Mouse (Mus musculus) midbrain, embryonic 16.5 days (tissue): ENCODE data around the gene St7. TPM values are rescaled to one million over a fixed set of nuclear protein-coding genes. Genes with fewer than 3 reads are reported as not detected.

ENCODE experiments used
- ATAC-seq: fragments of 200-750 bp; cut with Nextera tagmentation; 2 replicates; pipeline ENCODE4 v1.8.0; 2017; ENCODE audit warnings: moderate TSS enrichment
- H3K27ac ChIP-seq: fragments of 300-500 bp; sonication (generic); 2 replicates; pipeline ENCODE4 v1.5.1; 2014; ENCODE audit warnings: mild to moderate bottlenecking, low read length, mixed read lengths
- H3K27me3 ChIP-seq: fragments of 300-500 bp; sonication (generic); 2 replicates; pipeline ENCODE4 v1.6.1; 2014; ENCODE audit warnings: low read depth, low read length, mixed read lengths; ENCODE audit not compliant: control insufficient read depth, insufficient read depth
- H3K36me3 ChIP-seq: fragments of 300-500 bp; sonication (generic); 2 replicates; pipeline ENCODE4 v1.6.1; 2014; ENCODE audit warnings: mild to moderate bottlenecking, low read length, moderate library complexity, mixed read lengths; ENCODE audit not compliant: control insufficient read depth, insufficient read depth
- H3K4me1 ChIP-seq: fragments of 300-500 bp; sonication (generic); 2 replicates; pipeline ENCODE4 v1.6.1; 2014; ENCODE audit warnings: mild to moderate bottlenecking, low read length, mixed read lengths; ENCODE audit not compliant: control insufficient read depth, insufficient read depth
- H3K4me2 ChIP-seq: fragments of 300-500 bp; sonication (generic); 2 replicates; pipeline ENCODE4 v1.6.1; 2014; ENCODE audit warnings: mild to moderate bottlenecking, low read length, mixed read lengths
- H3K4me3 ChIP-seq: fragments of 300-500 bp; sonication (generic); 2 replicates; pipeline ENCODE4 v1.5.1; 2014; ENCODE audit warnings: low read depth, mild to moderate bottlenecking, low read length, moderate library complexity, mixed read lengths
- H3K9ac ChIP-seq: fragments of 300-500 bp; sonication (generic); 2 replicates; pipeline ENCODE4 v1.6.1; 2014; ENCODE audit warnings: low read depth, low read length, mixed read lengths
- H3K9me3 ChIP-seq: fragments of 300-500 bp; sonication (generic); replicated peaks from 2 replicates; pipeline ENCODE4 v1.6.1; 2014; ENCODE audit warnings: mild to moderate bottlenecking, low read length, mixed read lengths; ENCODE audit not compliant: control insufficient read depth, poor library complexity, severe bottlenecking
- WGBS: fragments of 180-500 bp; shearing (Covaris S2); extraction: QIAGEN DNeasy Blood & Tissue Kit; methylation state at CpG from one replicate; pipeline ENCODE4 v1.1.7; 2014; 5-methylcytosine and 5-hydroxymethylcytosine counted together
- polyA plus RNA-seq: library from polyadenylated mRNA; unstranded; fragments of >200 nt; fragmentation: Nextera tagmentation; extraction: Ambion mirVana; gene quantifications from 2 replicates; pipeline ENCODE4 v1.2.1, GENCODE M21; 2015

The St7 gene
- polyA plus RNA-seq, 1 experiment from 2014 or later = 51.5 TPM

DNA sequence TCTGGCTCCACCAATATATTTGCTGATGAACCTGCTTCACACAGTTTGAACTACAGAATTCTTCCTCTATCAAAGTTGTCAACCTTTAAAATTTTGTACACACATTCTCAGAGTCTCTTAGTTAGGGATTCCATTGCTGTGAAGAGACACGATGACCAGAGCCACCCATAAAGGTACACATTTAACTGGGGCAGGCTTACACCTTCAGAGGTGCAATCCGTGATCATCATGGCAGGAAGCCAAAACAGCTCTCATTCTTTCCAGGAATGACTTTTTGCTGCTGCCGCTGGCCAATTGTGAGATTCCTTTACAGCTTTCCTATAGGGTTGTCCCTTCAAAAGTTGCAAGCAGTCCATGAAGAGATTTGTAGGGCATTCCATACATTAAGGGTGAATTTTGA lies 210.6 kb downstream of the St7 start:
- ATAC-seq = no peak
- 85% methylated on average over 3 of the region's 3 CpGs for WGBS
- Histone ChIP-seq H3K36me3 (no peaks in the 10 kb centered on the region; the same call in 1 of the 2 replicates), H3K4me1 (peaks cover 7% of the 10 kb centered on the region; the same call in 1 of the 2 replicates), H3K9me3 (no peaks in the 10 kb centered on the region), H3K9ac (no peak overlapping the region), H3K27me3 (no peaks in the 10 kb centered on the region), H3K27ac (no peak overlapping the region), H3K4me2 (no peak overlapping the region), H3K4me3 (no peak overlapping the region)

DNA sequence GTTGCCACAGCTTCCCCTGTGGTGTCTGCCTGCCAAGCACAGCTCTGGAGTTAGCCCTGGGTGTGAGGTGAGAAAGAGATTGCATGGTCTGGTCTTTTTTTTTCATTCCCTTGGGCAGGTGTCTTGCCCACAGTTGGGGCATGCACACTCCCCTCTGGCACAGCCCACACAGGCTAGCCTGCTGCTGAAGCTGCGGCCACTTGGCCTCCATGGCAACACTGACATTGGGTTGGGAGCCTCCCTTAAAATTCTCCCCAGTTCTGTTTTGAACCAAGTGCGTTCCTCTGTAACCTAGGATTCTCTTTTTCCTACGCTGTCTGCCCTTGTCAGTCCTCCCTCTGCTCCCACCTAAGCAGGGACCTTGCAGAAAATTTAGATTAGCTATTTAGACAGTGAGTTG lies 213.0 kb downstream of the St7 start:
- peak; percentile 33; the same call in 1 of the 2 replicates for ATAC-seq
- H3K27ac ChIP-seq = peak overlapping the region; percentile 49; the same call in 1 of the 2 replicates
- no peaks in the 10 kb centered on the region for H3K9me3 ChIP-seq
- no peak overlapping the region for H3K9ac ChIP-seq
- H3K4me3 ChIP-seq = no peak overlapping the region
- 24% methylated on average over 3 of the region's 3 CpGs for WGBS
- H3K4me2 ChIP-seq = no peak overlapping the region
- peaks cover 7% of the 10 kb centered on the region; the same call in 1 of the 2 replicates for H3K4me1 ChIP-seq
- H3K36me3 ChIP-seq = peaks cover 7% of the 10 kb centered on the region; the same call in 1 of the 2 replicates
- no peaks in the 10 kb centered on the region for H3K27me3 ChIP-seq

DNA sequence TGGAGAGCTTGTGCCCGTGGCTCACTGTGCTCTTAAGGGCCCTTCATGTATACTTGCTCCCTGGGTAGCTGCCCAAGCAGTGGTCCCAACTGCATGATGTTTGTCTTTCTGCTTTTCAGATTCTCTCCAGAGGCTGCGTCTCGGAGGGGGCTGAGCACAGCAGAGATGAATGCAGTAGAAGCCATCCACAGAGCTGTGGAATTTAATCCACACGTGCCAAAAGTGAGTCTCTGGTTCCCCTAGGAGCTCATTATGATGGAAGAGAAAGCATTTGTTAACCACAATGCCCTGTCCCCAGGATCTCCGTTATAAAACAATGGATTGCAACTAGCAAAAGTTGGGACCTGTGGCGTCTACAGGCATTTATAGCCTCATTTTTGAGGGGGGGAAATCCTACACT lies 213.6 kb downstream of the St7 start:
- 7% methylated on average over 6 of the region's 6 CpGs for WGBS
- peak; percentile 37 for ATAC-seq
- Histone ChIP-seq H3K27me3 (no peaks in the 10 kb centered on the region), H3K4me1 (peaks cover 7% of the 10 kb centered on the region; the same call in 1 of the 2 replicates), H3K9ac (no peak overlapping the region), H3K4me3 (no peak overlapping the region), H3K36me3 (peaks cover 10% of the 10 kb centered on the region; the same call in 1 of the 2 replicates), H3K9me3 (no peaks in the 10 kb centered on the region), H3K27ac (no peak overlapping the region), H3K4me2 (no peak overlapping the region)

DNA sequence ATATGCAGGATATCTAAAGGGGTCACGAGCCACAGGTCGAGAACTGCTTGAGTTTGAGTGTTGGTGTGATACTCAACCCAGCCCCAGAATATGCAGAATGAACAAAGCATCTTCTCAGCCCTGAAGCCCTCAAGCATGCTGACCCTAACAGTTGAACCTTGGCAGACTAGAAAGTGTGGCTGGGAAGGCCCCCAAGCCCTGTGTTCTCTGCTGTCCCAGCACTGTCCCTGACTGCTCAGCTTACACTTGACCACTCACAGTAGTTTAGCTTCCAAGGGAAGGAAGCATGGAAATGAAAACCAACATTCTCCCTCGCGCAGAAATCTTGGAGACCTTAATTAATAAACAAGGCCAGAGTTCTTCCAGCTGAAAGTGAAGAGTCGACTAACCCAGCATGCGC lies 219.6 kb downstream of the St7 start:
- Histone ChIP-seq H3K36me3 (peaks cover 14% of the 10 kb centered on the region; the same call in 1 of the 2 replicates), H3K27me3 (no peaks in the 10 kb centered on the region), H3K27ac (no peak overlapping the region), H3K4me2 (no peak overlapping the region), H3K4me3 (no peak overlapping the region), H3K9me3 (no peaks in the 10 kb centered on the region), H3K4me1 (no peaks in the 10 kb centered on the region; the same call in 1 of the 2 replicates), H3K9ac (no peak overlapping the region)
- ATAC-seq = no peak
- 74% methylated on average over 6 of the region's 6 CpGs for WGBS

DNA sequence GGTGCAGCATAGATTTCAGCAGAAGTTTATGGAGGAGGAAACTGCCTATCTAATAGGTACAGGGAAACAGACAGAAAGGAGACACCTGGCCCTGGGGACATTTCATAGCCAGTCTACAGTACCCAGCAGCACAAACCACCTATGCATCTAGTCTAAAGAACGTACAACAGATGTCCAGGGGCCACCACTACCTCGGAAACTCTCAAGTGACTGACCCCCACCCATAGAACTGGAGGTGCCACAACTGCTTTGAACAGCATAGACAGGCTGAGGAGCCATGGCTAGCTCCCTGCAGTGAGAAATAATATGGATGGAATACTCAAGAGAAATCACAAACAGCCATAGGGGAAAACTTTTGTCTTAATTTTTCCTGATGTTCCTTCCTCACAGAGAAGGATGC lies 220.1 kb downstream of the St7 start:
- 40% methylated on average over 2 of the region's 2 CpGs for WGBS
- peaks cover 14% of the 10 kb centered on the region; the same call in 1 of the 2 replicates for H3K36me3 ChIP-seq

DNA sequence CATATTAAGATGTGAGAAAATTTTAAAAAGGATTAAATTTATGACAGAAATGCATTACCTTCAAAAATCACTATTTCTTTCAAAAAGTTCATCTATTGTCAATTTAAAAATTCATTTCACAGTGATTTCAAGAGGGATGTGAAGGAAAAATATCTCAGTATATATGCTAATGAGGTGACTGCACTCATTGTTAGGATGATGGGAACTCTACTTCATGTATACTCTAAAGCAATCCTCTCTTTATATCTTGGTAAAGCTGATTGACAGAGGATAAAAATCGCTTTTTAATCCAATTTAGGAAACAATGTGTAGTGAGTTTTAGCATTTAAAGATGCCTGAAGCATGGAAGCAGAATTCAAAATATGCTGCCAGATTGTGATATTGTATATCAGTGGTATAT lies 220.6 kb downstream of the St7 start:
- Histone ChIP-seq H3K27ac (no peak overlapping the region), H3K27me3 (no peaks in the 10 kb centered on the region), H3K4me1 (no peaks in the 10 kb centered on the region; the same call in 1 of the 2 replicates), H3K9ac (no peak overlapping the region), H3K36me3 (peaks cover 14% of the 10 kb centered on the region; the same call in 1 of the 2 replicates), H3K4me3 (no peak overlapping the region), H3K9me3 (no peaks in the 10 kb centered on the region), H3K4me2 (no peak overlapping the region)
- no peak for ATAC-seq
- WGBS = 33% methylated on average over 1 of the region's 1 CpGs

More for the DNA sequence above, 220.1 kb downstream of the St7 start:
- H3K27me3 ChIP-seq = no peaks in the 10 kb centered on the region
- H3K4me1 ChIP-seq = no peaks in the 10 kb centered on the region; the same call in 1 of the 2 replicates
- H3K9me3 ChIP-seq = no peaks in the 10 kb centered on the region
- H3K9ac ChIP-seq = no peak overlapping the region
- H3K4me3 ChIP-seq = no peak overlapping the region
- no peak overlapping the region for H3K4me2 ChIP-seq
- no peak overlapping the region; the same call in 1 of the 2 replicates for H3K27ac ChIP-seq
- no peak for ATAC-seq

DNA sequence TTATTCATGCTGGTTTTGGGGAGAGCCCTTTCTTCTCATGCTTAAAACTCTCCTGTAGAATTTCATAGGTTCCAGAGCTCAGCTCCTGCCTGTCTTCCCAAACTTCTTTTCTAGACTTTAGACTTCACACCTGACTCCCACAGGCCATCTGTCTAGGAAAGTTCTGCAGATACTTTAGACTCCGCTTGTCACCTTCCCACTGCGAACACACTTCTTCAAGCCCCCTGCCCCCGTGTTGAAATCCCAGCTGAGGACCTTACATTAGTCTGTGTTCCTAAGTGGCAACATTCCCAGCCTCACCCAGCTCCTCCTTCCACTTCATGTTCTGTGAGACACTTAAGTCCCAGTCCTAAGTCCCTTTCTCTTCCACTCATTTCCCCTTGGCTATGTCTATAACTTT lies 221.6 kb downstream of the St7 start:
- H3K4me2 ChIP-seq = no peak overlapping the region

DNA sequence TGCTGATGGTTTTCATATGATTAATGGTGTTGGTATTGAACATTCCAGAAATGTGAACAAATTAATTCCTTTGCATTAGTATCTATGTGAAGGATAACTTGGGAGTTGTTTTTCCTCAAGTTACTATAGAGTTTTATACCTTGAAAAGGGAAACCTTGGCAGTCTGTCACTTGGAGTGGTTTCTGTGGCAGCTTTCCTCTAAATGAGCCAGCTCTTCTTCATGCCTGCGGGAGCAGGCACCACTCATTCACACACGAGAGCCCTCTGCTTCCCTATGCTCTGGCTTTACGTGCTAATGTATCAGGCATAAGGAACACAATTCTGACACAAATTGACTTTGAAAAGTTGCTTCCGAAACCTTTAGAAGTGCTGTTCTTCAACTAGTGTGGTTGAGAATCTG lies 224.5 kb downstream of the St7 start:
- H3K27me3 ChIP-seq = no peaks in the 10 kb centered on the region
- H3K4me3 ChIP-seq = no peak overlapping the region
- no peaks in the 10 kb centered on the region; the same call in 1 of the 2 replicates for H3K4me1 ChIP-seq
- no peak overlapping the region for H3K9ac ChIP-seq
- no peaks in the 10 kb centered on the region for H3K9me3 ChIP-seq
- H3K4me2 ChIP-seq = no peak overlapping the region
- no peak overlapping the region for H3K27ac ChIP-seq
- WGBS = 75% methylated on average over 4 of the region's 4 CpGs
- H3K36me3 ChIP-seq = 0 out of 2 replicates have a peak, but pooled peaks cover 6% of the 10 kb centered on the region
- ATAC-seq = no peak

More for the DNA sequence above, 221.6 kb downstream of the St7 start:
- H3K9me3 ChIP-seq = no peaks in the 10 kb centered on the region
- H3K9ac ChIP-seq = no peak overlapping the region
- no peak overlapping the region for H3K27ac ChIP-seq
- H3K4me3 ChIP-seq = no peak overlapping the region
- ATAC-seq = no peak
- H3K4me1 ChIP-seq = no peaks in the 10 kb centered on the region; the same call in 1 of the 2 replicates
- 90% methylated on average over 3 of the region's 3 CpGs for WGBS
- H3K27me3 ChIP-seq = no peaks in the 10 kb centered on the region
- H3K36me3 ChIP-seq = peaks cover 12% of the 10 kb centered on the region; the same call in 1 of the 2 replicates

DNA sequence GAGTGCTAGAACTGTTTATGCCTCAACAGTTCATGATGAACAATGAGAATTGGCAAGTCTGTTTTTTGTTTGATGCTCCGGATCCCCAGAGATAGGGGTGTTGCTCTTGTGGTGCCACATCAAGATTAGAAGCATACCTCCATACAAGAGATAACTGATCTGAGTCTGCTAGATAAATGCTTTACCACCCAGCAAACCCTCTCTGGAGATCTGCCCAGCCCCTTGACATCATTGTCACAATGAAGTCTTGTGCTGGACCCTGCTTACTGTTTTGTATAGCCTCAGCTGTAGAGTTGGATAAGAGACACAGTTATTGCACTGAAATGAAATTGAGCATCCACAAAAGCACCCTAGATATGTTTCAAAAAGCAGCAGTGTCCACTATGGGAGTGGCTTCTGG lies 229.4 kb downstream of the St7 start:
- Histone ChIP-seq H3K27me3 (no peaks in the 10 kb centered on the region), H3K27ac (no peak overlapping the region), H3K4me1 (no peaks in the 10 kb centered on the region), H3K36me3 (0 out of 2 replicates have a peak, but pooled peaks cover 5% of the 10 kb centered on the region), H3K4me3 (no peak overlapping the region), H3K9ac (no peak overlapping the region), H3K9me3 (no peaks in the 10 kb centered on the region), H3K4me2 (no peak overlapping the region)
- 81% methylated on average over 1 of the region's 1 CpGs for WGBS
- no peak for ATAC-seq
